Mouse (Mus musculus): ENCODE data around the gene Alg12.

GRCm38 (mm10) chr15:88841580-88842299 lies 22.6 kb upstream of the Alg12 start:
- TF ChIP-seq CTCF (IDR thresholded peaks at IDR 0.05; ENCODE audit: extremely low read depth, insufficient read depth, low read length): no peak
- TF ChIP-seq POLR2A (IDR thresholded peaks at IDR 0.05; ENCODE audit: extremely low read depth, insufficient read depth, low read length): no peak
